Mouse (Mus musculus): ENCODE data around the gene Pnma1. TPM values are rescaled to one million over a fixed set of nuclear protein-coding genes. Genes with fewer than 3 reads are reported as not detected.

Gene Pnma1
- polyA plus RNA-seq, 1 experiment from 2014 or later = 6.5 TPM

GRCm38 (mm10) chr12:84149971-84150370, 1.7 kb upstream of the Pnma1 start:
- WGBS = 59% methylated on average over 15 of the region's 15 CpGs
- H3K4me3 ChIP-seq = no peak overlapping the region
- ATAC-seq (replicated peaks) = no peak
- H3K4me1 ChIP-seq = peaks cover 22% of the 10 kb centered on the region
- no peak overlapping the region for H3K4me2 ChIP-seq (replicated peaks)
- no peak overlapping the region for H3K27ac ChIP-seq (replicated peaks)
- no peak overlapping the region for H3K9ac ChIP-seq (replicated peaks)
- no peaks in the 10 kb centered on the region for H3K27me3 ChIP-seq
- H3K36me3 ChIP-seq = no peaks in the 10 kb centered on the region; the same call in 1 of the 2 replicates
- no peaks in the 10 kb centered on the region for H3K9me3 ChIP-seq

- peak overlapping the region; percentile 84 for H3K27ac ChIP-seq (replicated peaks)
- peak; percentile 31 for ATAC-seq (replicated peaks)
- peak overlapping the region; percentile 91 for H3K4me2 ChIP-seq (replicated peaks)
- H3K9ac ChIP-seq (replicated peaks) = peak overlapping the region; percentile 73
- WGBS = under 1% methylated on average over 10 of the region's 10 CpGs
- peaks cover 22% of the 10 kb centered on the region for H3K4me1 ChIP-seq
- H3K27me3 ChIP-seq = no peaks in the 10 kb centered on the region
- H3K4me3 ChIP-seq = peak overlapping the region; percentile 85
- no peaks in the 10 kb centered on the region; the same call in 1 of the 2 replicates for H3K36me3 ChIP-seq
- H3K9me3 ChIP-seq = no peaks in the 10 kb centered on the region
Observed at GRCm38 (mm10) chr12:84148622-84149012, 328 bp upstream of the Pnma1 start.

- no peaks in the 10 kb centered on the region for H3K27me3 ChIP-seq
- 64% methylated on average over 14 of the region's 14 CpGs for WGBS
- no peak overlapping the region for H3K27ac ChIP-seq (replicated peaks)
Observed at GRCm38 (mm10) chr12:84142281-84143050, 5.8 kb downstream of the Pnma1 start.

GRCm38 (mm10) chr12:84141271-84141670, 7.0 kb downstream of the Pnma1 start:
- Histone ChIP-seq H3K9me3 (no peaks in the 10 kb centered on the region), H3K4me3 (no peak overlapping the region), H3K9ac (replicated peaks) (no peak overlapping the region), H3K4me1 (no peaks in the 10 kb centered on the region), H3K27me3 (no peaks in the 10 kb centered on the region), H3K4me2 (replicated peaks) (no peak overlapping the region), H3K27ac (replicated peaks) (no peak overlapping the region), H3K36me3 (peaks cover 10% of the 10 kb centered on the region; the same call in 1 of the 2 replicates)
- 93% methylated on average over 4 of the region's 4 CpGs for WGBS
- no peak for ATAC-seq (replicated peaks)

More at GRCm38 (mm10) chr12:84142281-84143050, 5.8 kb downstream of the Pnma1 start:
- H3K4me2 ChIP-seq (replicated peaks) = no peak overlapping the region
- no peaks in the 10 kb centered on the region for H3K9me3 ChIP-seq
- H3K4me1 ChIP-seq = peaks cover 9% of the 10 kb centered on the region
- ATAC-seq (replicated peaks) = no peak
- H3K36me3 ChIP-seq = 0 out of 2 replicates have a peak, but pooled peaks cover 5% of the 10 kb centered on the region
- no peak overlapping the region for H3K4me3 ChIP-seq
- no peak overlapping the region for H3K9ac ChIP-seq (replicated peaks)

- Histone ChIP-seq H3K27ac (replicated peaks) (no peak overlapping the region), H3K4me3 (no peak overlapping the region), H3K36me3 (peaks cover 18% of the 10 kb centered on the region), H3K4me1 (no peaks in the 10 kb centered on the region), H3K9me3 (no peaks in the 10 kb centered on the region), H3K4me2 (replicated peaks) (no peak overlapping the region), H3K9ac (replicated peaks) (no peak overlapping the region), H3K27me3 (no peaks in the 10 kb centered on the region)
- ATAC-seq (replicated peaks) = no peak
- 76% methylated on average over 4 of the region's 4 CpGs for whole genome bisulfite sequencing
Observed at GRCm38 (mm10) chr12:84140135-84140534, 8.2 kb downstream of the Pnma1 start.

GRCm38 (mm10) chr12:84137131-84137530, 11.2 kb downstream of the Pnma1 start:
- Histone ChIP-seq H3K27me3 (no peaks in the 10 kb centered on the region), H3K4me3 (no peak overlapping the region), H3K9ac (replicated peaks) (no peak overlapping the region), H3K4me2 (replicated peaks) (no peak overlapping the region), H3K27ac (replicated peaks) (no peak overlapping the region), H3K9me3 (no peaks in the 10 kb centered on the region), H3K4me1 (no peaks in the 10 kb centered on the region), H3K36me3 (peaks cover 20% of the 10 kb centered on the region)
- WGBS = 96% methylated on average over 7 of the region's 7 CpGs
- ATAC-seq (replicated peaks) = no peak

- Histone ChIP-seq H3K27me3 (no peaks in the 10 kb centered on the region), H3K36me3 (peaks cover 34% of the 10 kb centered on the region), H3K4me2 (replicated peaks) (no peak overlapping the region), H3K4me3 (no peak overlapping the region), H3K9me3 (no peaks in the 10 kb centered on the region), H3K27ac (replicated peaks) (no peak overlapping the region), H3K9ac (replicated peaks) (no peak overlapping the region), H3K4me1 (no peaks in the 10 kb centered on the region)
- ATAC-seq (replicated peaks) = no peak
- 69% methylated on average over 3 of the region's 3 CpGs for WGBS
Observed at GRCm38 (mm10) chr12:84132265-84132664, 16.0 kb downstream of the Pnma1 start.

- H3K4me1 ChIP-seq = no peaks in the 10 kb centered on the region
- no peak overlapping the region for H3K27ac ChIP-seq (replicated peaks)
- no peaks in the 10 kb centered on the region for H3K9me3 ChIP-seq
- no peak overlapping the region for H3K4me2 ChIP-seq (replicated peaks)
- H3K27me3 ChIP-seq = no peaks in the 10 kb centered on the region
- no peak for ATAC-seq (replicated peaks)
- H3K9ac ChIP-seq (replicated peaks) = no peak overlapping the region
- H3K4me3 ChIP-seq = no peak overlapping the region
- H3K36me3 ChIP-seq = peaks cover 20% of the 10 kb centered on the region
- WGBS = 96% methylated on average over 8 of the region's 8 CpGs
Observed at GRCm38 (mm10) chr12:84129931-84130330, 18.4 kb downstream of the Pnma1 start.

- H3K27me3 ChIP-seq = no peaks in the 10 kb centered on the region
- no peak overlapping the region for H3K9ac ChIP-seq (replicated peaks)
- H3K4me1 ChIP-seq = no peaks in the 10 kb centered on the region
- H3K27ac ChIP-seq (replicated peaks) = no peak overlapping the region
- H3K36me3 ChIP-seq = peaks cover 20% of the 10 kb centered on the region
- H3K9me3 ChIP-seq = no peaks in the 10 kb centered on the region
- WGBS = 88% methylated on average over 6 of the region's 6 CpGs
- no peak overlapping the region for H3K4me3 ChIP-seq
- ATAC-seq (replicated peaks) = no peak
- no peak overlapping the region for H3K4me2 ChIP-seq (replicated peaks)
Observed at GRCm38 (mm10) chr12:84128576-84128975, 19.7 kb downstream of the Pnma1 start.

- no peak overlapping the region for H3K9ac ChIP-seq (replicated peaks)
- H3K4me3 ChIP-seq = no peak overlapping the region
- no peaks in the 10 kb centered on the region for H3K4me1 ChIP-seq
- H3K36me3 ChIP-seq = peaks cover 16% of the 10 kb centered on the region
- no peak overlapping the region for H3K27ac ChIP-seq (replicated peaks)
- no peaks in the 10 kb centered on the region for H3K27me3 ChIP-seq
- whole genome bisulfite sequencing = 90% methylated on average over 2 of the region's 2 CpGs
- no peak for ATAC-seq (replicated peaks)
- H3K9me3 ChIP-seq = no peaks in the 10 kb centered on the region
- no peak overlapping the region for H3K4me2 ChIP-seq (replicated peaks)
Observed at GRCm38 (mm10) chr12:84126899-84127298, 21.4 kb downstream of the Pnma1 start.

- no peak overlapping the region for H3K4me3 ChIP-seq
- no peaks in the 10 kb centered on the region for H3K4me1 ChIP-seq
- H3K4me2 ChIP-seq (replicated peaks) = no peak overlapping the region
- H3K27ac ChIP-seq (replicated peaks) = no peak overlapping the region
- H3K27me3 ChIP-seq = no peaks in the 10 kb centered on the region
- ATAC-seq (replicated peaks) = no peak
- H3K9ac ChIP-seq (replicated peaks) = no peak overlapping the region
- H3K9me3 ChIP-seq = no peaks in the 10 kb centered on the region
- WGBS = 89% methylated on average over 12 of the region's 12 CpGs
- peaks cover 13% of the 10 kb centered on the region for H3K36me3 ChIP-seq
Observed at GRCm38 (mm10) chr12:84125892-84126291, 22.4 kb downstream of the Pnma1 start.

- no peak overlapping the region for H3K4me2 ChIP-seq (replicated peaks)
- no peak for ATAC-seq (replicated peaks)
- H3K4me3 ChIP-seq = no peak overlapping the region
- H3K9me3 ChIP-seq = no peaks in the 10 kb centered on the region
- H3K27ac ChIP-seq (replicated peaks) = no peak overlapping the region
- 0 out of 2 replicates have a peak, but pooled peaks cover 3% of the 10 kb centered on the region for H3K36me3 ChIP-seq
- no peak overlapping the region for H3K9ac ChIP-seq (replicated peaks)
- WGBS = 95% methylated on average over 5 of the region's 5 CpGs
- H3K27me3 ChIP-seq = no peaks in the 10 kb centered on the region
- peaks cover 9% of the 10 kb centered on the region for H3K4me1 ChIP-seq
Observed at GRCm38 (mm10) chr12:84119584-84119983, 28.7 kb downstream of the Pnma1 start.

Data from forebrain, embryonic 15.5 days (tissue).